Mouse (Mus musculus) erythroid progenitor cell, adult 5-6 weeks (primary cell): ENCODE measurements around the gene Zfp868. TPM values are rescaled to one million over a fixed set of nuclear protein-coding genes. Genes with fewer than 3 reads are reported as not detected.
"Not testable (repeated sequence)": the region's sequence is repeated elsewhere in the genome, so short reads cannot be mapped to it uniquely, and the experiment has no call there.

ENCODE experiments used
- ATAC-seq: replicated peaks from 2 replicates; pipeline ENCODE4 v1.8.0; 2016; ENCODE audit warnings: moderate number of reproducible peaks, mild to moderate bottlenecking, moderate TSS enrichment, inconsistent platforms; ENCODE audit not compliant: poor library complexity, low FRiP score, severe bottlenecking
- total RNA-seq, 2 experiments: library from RNA; stranded (forward) in 1 of 2; stranded (reverse) in 1 of 2; fragments of 150-400 nt in 1 of 2; fragments of 186-747, 209-891 nt in 1 of 2; gene quantifications; 2 replicates each; pipeline versions ENCODE4 v1.2.3 to v1.2.4; 2015 to 2017; ENCODE audit warnings: low replicate concordance in 2 of 2

Zfp868 gene
- total RNA-seq (2015; ENCODE audit: low replicate concordance) (10.8 and 10.9 TPM in 2 replicates), total RNA-seq (2017; ENCODE audit: low replicate concordance) (21.5 and 24.0 TPM in 2 replicates)

GRCm38 (mm10) chr8:69625095-69625789, at the start of gene Zfp868:
TSS of gene Zfp868 (minus strand) at chr8:69625548.
- peak; percentile 99 for ATAC-seq

- ATAC-seq: not testable (repeated sequence)
Measured at GRCm38 (mm10) chr8:69665051-69665450, 39.7 kb upstream of the Zfp868 start.

- no peak for ATAC-seq
Measured at GRCm38 (mm10) chr8:69661294-69661693, 35.9 kb upstream of the Zfp868 start.

GRCm38 (mm10) chr8:69654358-69654981, 29.1 kb upstream of the Zfp868 start, which contains the start of gene Zfp964:
TSS of gene Zfp964 (plus strand) at chr8:69654479.
- peak; percentile 71; the same call in 1 of the 2 replicates for ATAC-seq

GRCm38 (mm10) chr8:69653808-69654357, 28.5 kb upstream of the Zfp868 start:
- ATAC-seq: no peak

GRCm38 (mm10) chr8:69618078-69618477, 7.3 kb downstream of the Zfp868 start:
- ATAC-seq: peak; percentile 39; the same call in 1 of the 2 replicates

- ATAC-seq: no peak
Measured at GRCm38 (mm10) chr8:69614687-69615086, 10.7 kb downstream of the Zfp868 start.

- not testable (repeated sequence) for ATAC-seq
Measured at GRCm38 (mm10) chr8:69597598-69597997, 27.8 kb downstream of the Zfp868 start.

GRCm38 (mm10) chr8:69584611-69585202, 40.6 kb downstream of the Zfp868 start:
- ATAC-seq: no peak

- ATAC-seq: not testable (repeated sequence)
Measured at GRCm38 (mm10) chr8:69584201-69584600, 41.1 kb downstream of the Zfp868 start.

Other genes starting within 250 kb of the Zfp868 start
- not detected in 2 replicates for gene Gm9495, start 172.0 kb downstream of the Zfp868 start, total RNA-seq (2015; ENCODE audit: low replicate concordance)
- not detected in 2 replicates for gene Gm9495, start 172.0 kb downstream of the Zfp868 start, total RNA-seq (2017; ENCODE audit: low replicate concordance)
- not detected in 2 replicates for gene Gm7697, start 102.6 kb downstream of the Zfp868 start, total RNA-seq (2015; ENCODE audit: low replicate concordance)
- gene Gm7697, start 102.6 kb downstream of the Zfp868 start, total RNA-seq (2017; ENCODE audit: low replicate concordance): not detected in 2 replicates
- not detected in 2 replicates for gene Zfp964, start 28.9 kb upstream of the Zfp868 start, total RNA-seq (2015; ENCODE audit: low replicate concordance)
- not detected in 2 replicates for gene Zfp964, start 28.9 kb upstream of the Zfp868 start, total RNA-seq (2017; ENCODE audit: low replicate concordance)
- gene Zfp869, start 85.2 kb upstream of the Zfp868 start, total RNA-seq (2015; ENCODE audit: low replicate concordance): 14.1 and 14.3 TPM in 2 replicates
- gene Zfp869, start 85.2 kb upstream of the Zfp868 start, total RNA-seq (2017; ENCODE audit: low replicate concordance): 6.6 and 24.6 TPM in 2 replicates
- 3.4 and 16.6 TPM in 2 replicates for gene Zfp963, start 124.4 kb upstream of the Zfp868 start, total RNA-seq (2015; ENCODE audit: low replicate concordance)
- 7.1 and 8.5 TPM in 2 replicates for gene Zfp963, start 124.4 kb upstream of the Zfp868 start, total RNA-seq (2017; ENCODE audit: low replicate concordance)
- not detected in 2 replicates for gene Gm20422, start 149.3 kb upstream of the Zfp868 start, total RNA-seq (2015; ENCODE audit: low replicate concordance)
- gene Gm20422, start 149.3 kb upstream of the Zfp868 start, total RNA-seq (2017; ENCODE audit: low replicate concordance): not detected in 2 replicates
- 7.9 and 12.6 TPM in 2 replicates for gene Atp13a1, start 165.6 kb upstream of the Zfp868 start, total RNA-seq (2015; ENCODE audit: low replicate concordance)
- gene Atp13a1, start 165.6 kb upstream of the Zfp868 start, total RNA-seq (2017; ENCODE audit: low replicate concordance): 12.3 and 13.7 TPM in 2 replicates
- 21.3 and 37.3 TPM in 2 replicates for gene Zfp866, start 165.6 kb upstream of the Zfp868 start, total RNA-seq (2015; ENCODE audit: low replicate concordance)
- gene Zfp866, start 165.6 kb upstream of the Zfp868 start, total RNA-seq (2017; ENCODE audit: low replicate concordance): 37.1 and 60.5 TPM in 2 replicates
- 8.4 and 24.1 TPM in 2 replicates for gene Gmip, start 183.1 kb upstream of the Zfp868 start, total RNA-seq (2015; ENCODE audit: low replicate concordance)
- gene Gmip, start 183.1 kb upstream of the Zfp868 start, total RNA-seq (2017; ENCODE audit: low replicate concordance): 5.5 and 16.6 TPM in 2 replicates
- 0.42 TPM in 1 of 2 replicates, not detected in the other for gene Lpar2, start 196.9 kb upstream of the Zfp868 start, total RNA-seq (2015; ENCODE audit: low replicate concordance)
- gene Lpar2, start 196.9 kb upstream of the Zfp868 start, total RNA-seq (2017; ENCODE audit: low replicate concordance): not detected in 2 replicates
- gene Pbx4, start 206.9 kb upstream of the Zfp868 start, total RNA-seq (2015; ENCODE audit: low replicate concordance): 4.2 TPM in 1 of 2 replicates, not detected in the other
- gene Pbx4, start 206.9 kb upstream of the Zfp868 start, total RNA-seq (2017; ENCODE audit: low replicate concordance): 2.1 and 8.2 TPM in 2 replicates